Mouse (Mus musculus) neural tube, embryonic 15.5 days (tissue): ENCODE data around the gene Ebpl. TPM values are rescaled to one million over a fixed set of nuclear protein-coding genes. Genes with fewer than 3 reads are reported as not detected.
A peak's percentile ranks its signal among the peaks of the same experiment; 100 is the strongest.

Source experiments
- ATAC-seq: fragments of 200-750 bp; cut with Nextera tagmentation; 2 replicates; pipeline ENCODE4 v1.8.0; 2017; ENCODE audit warnings: mild to moderate bottlenecking, moderate TSS enrichment, moderate library complexity; ENCODE audit not compliant: low FRiP score
- H3K27ac ChIP-seq: fragments of 300-500 bp; sonication (generic); replicated peaks from 2 replicates; pipeline ENCODE4 v1.5.1; 2015; ENCODE audit warnings: mild to moderate bottlenecking, inconsistent platforms
- H3K27me3 ChIP-seq: fragments of 300-500 bp; sonication (generic); replicated peaks from 2 replicates; pipeline ENCODE4 v1.6.1; 2015; ENCODE audit warnings: inconsistent platforms
- H3K36me3 ChIP-seq: fragments of 300-500 bp; sonication (generic); 2 replicates; pipeline ENCODE4 v1.6.1; 2015; ENCODE audit warnings: inconsistent platforms
- H3K4me1 ChIP-seq: fragments of 300-500 bp; sonication (generic); 2 replicates; pipeline ENCODE4 v1.6.1; 2015; ENCODE audit warnings: inconsistent platforms
- H3K4me2 ChIP-seq: fragments of 300-500 bp; sonication (generic); 2 replicates; pipeline ENCODE4 v1.6.1; 2015; ENCODE audit warnings: inconsistent platforms, mild to moderate bottlenecking, moderate library complexity
- H3K4me3 ChIP-seq: fragments of 300-500 bp; sonication (generic); replicated peaks from 2 replicates; pipeline ENCODE4 v1.5.1; 2015; ENCODE audit warnings: mild to moderate bottlenecking, inconsistent platforms
- H3K9ac ChIP-seq: fragments of 300-500 bp; sonication (generic); replicated peaks from 2 replicates; pipeline ENCODE4 v1.6.1; 2015; ENCODE audit warnings: mild to moderate bottlenecking, inconsistent platforms
- H3K9me3 ChIP-seq: fragments of 300-500 bp; sonication (generic); replicated peaks from 2 replicates; pipeline ENCODE4 v1.6.1; 2016; ENCODE audit warnings: inconsistent platforms
- WGBS: fragments of 180-500 bp; shearing (Covaris S2); methylation state at CpG from one replicate; pipeline ENCODE4 v1.1.7; 2015; ENCODE audit warnings: mixed read lengths; 5-methylcytosine and 5-hydroxymethylcytosine counted together
- polyA plus RNA-seq: library from polyadenylated mRNA; unstranded; fragments of >200 nt; fragmentation: Nextera tagmentation; extraction: Ambion mirVana; gene quantifications from 2 replicates; pipeline ENCODE4 v1.2.1, GENCODE M21; 2015

The Ebpl gene
- polyA plus RNA-seq, 1 experiment from 2014 or later, result 12.8 TPM

DNA sequence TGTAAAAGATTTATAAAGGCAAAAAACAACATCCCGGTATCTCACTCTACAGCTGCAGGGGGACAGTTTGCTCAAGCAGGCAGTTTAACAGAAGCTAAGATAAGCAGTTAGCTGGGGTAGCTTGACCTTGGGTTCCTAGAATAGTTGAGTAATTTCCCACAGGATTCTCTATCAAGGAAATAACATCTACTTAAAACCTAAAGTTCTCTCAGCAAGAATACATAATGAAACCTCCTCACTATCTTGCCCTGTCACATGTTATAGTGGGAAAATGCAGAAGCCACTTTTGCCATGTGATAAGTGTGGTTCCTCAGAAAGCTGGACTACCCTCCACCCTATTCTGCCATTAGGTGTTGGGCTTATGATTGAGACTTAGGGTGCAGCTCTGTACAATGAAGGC, 37.5 kb downstream of the Ebpl start:
- peaks cover 5% of the 10 kb centered on the region; the same call in 1 of the 2 replicates for H3K4me1 ChIP-seq
- no peak for ATAC-seq
- H3K4me3 ChIP-seq, result no peak overlapping the region
- H3K4me2 ChIP-seq, result no peak overlapping the region
- no peaks in the 10 kb centered on the region for H3K27me3 ChIP-seq
- no peak overlapping the region for H3K27ac ChIP-seq
- no peak overlapping the region for H3K9ac ChIP-seq
- WGBS, result 95% methylated on average over 1 of the region's 1 CpGs
- no peaks in the 10 kb centered on the region; the same call in 1 of the 2 replicates for H3K9me3 ChIP-seq
- no peaks in the 10 kb centered on the region for H3K36me3 ChIP-seq

DNA sequence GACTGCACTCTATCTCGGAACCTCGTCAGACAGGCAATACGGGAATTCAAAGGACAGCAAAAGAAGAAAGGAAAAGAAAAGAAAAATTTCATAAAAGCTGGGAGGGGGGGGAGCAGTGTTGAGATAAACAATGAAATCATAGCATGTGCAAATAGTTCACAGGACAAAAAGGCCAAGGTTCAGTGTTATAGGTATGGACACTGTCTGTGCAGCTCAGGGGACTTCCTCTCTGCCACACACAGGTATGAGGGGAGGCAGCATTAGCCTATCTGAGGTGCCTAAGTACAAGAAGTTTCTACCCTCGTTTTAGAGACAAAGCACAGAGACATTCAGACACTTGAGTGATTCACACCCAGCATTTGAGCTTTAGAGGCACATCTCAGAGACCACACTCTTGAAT, 39.0 kb downstream of the Ebpl start:
- Histone ChIP-seq H3K36me3 (no peaks in the 10 kb centered on the region), H3K4me2 (no peak overlapping the region), H3K4me3 (no peak overlapping the region), H3K4me1 (no peaks in the 10 kb centered on the region), H3K27ac (no peak overlapping the region), H3K27me3 (no peaks in the 10 kb centered on the region), H3K9ac (no peak overlapping the region), H3K9me3 (no peaks in the 10 kb centered on the region; the same call in 1 of the 2 replicates)
- WGBS, result 94% methylated on average over 4 of the region's 4 CpGs
- no peak for ATAC-seq

DNA sequence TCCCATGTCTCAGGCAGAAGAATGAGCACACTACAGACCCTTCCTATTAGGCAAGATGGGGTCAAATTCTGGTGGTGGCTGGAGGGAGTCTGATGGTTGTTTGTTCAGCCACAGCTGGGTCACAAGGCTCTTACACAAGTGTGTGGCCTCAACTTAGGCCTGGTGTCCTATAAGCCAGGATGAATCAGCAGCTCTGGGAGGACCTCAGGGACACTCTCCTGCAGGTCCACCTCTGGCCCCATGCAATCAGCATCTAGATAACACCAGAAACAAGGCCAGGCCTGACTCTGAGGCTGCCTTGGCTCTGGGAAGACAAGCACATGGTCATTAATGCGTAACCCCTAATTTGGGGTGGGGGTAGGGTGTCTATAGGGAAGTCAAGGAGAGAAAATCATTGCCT, 39.5 kb downstream of the Ebpl start:
- H3K36me3 ChIP-seq, result no peaks in the 10 kb centered on the region
- H3K4me1 ChIP-seq, result no peaks in the 10 kb centered on the region
- 87% methylated on average over 1 of the region's 1 CpGs for WGBS
- H3K9ac ChIP-seq, result no peak overlapping the region
- no peaks in the 10 kb centered on the region for H3K27me3 ChIP-seq
- H3K9me3 ChIP-seq, result no peaks in the 10 kb centered on the region; the same call in 1 of the 2 replicates
- H3K4me2 ChIP-seq, result no peak overlapping the region
- H3K27ac ChIP-seq, result no peak overlapping the region
- H3K4me3 ChIP-seq, result no peak overlapping the region
- ATAC-seq, result no peak

DNA sequence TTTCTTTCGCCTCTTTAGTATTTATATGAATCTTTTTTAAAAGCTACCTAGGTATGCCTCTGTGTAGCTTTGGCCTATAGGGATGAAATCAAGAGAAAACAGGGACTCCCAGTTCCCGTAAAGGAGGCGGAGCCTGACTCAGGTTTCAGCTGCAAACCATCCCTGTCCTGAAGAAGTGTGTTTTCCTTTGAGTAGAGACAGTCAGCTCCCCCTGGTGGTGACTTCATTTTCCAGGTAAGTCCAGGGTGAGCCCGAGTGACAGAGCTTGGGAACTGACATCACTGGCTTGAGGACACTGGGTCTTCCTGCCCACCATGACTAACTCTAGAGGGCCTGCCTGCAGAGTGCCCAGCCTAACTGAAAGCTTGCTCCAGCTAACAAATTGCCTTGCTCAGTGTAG, 43.4 kb downstream of the Ebpl start:
- Histone ChIP-seq H3K4me1 (no peaks in the 10 kb centered on the region), H3K36me3 (no peaks in the 10 kb centered on the region), H3K4me2 (no peak overlapping the region), H3K4me3 (no peak overlapping the region), H3K27me3 (no peaks in the 10 kb centered on the region), H3K9me3 (no peaks in the 10 kb centered on the region), H3K27ac (no peak overlapping the region), H3K9ac (no peak overlapping the region)
- 48% methylated on average over 4 of the region's 4 CpGs for WGBS
- ATAC-seq, result no peak

DNA sequence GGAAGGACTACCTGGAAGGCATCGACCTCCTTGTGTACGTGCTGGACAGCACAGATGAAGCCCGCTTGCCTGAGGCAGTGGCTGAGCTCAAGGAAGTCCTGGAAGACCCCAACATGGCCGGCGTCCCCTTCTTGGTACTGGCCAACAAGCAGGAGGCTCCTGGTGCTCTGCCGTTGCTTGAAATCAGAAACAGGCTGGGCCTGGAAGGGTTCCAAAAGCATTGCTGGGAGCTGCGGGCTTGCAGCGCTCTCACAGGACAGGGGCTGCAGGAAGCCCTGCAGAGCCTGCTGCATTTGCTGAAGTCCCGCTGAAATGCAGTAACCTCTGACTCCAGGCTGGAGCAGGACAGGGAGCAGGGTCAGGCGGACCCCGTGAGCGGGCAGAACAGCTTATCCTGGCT, 49.3 kb downstream of the Ebpl start:
- no peak overlapping the region for H3K27ac ChIP-seq
- H3K9ac ChIP-seq, result no peak overlapping the region
- peaks cover 7% of the 10 kb centered on the region; the same call in 1 of the 2 replicates for H3K4me1 ChIP-seq
- 71% methylated on average over 12 of the region's 12 CpGs for WGBS
- H3K27me3 ChIP-seq, result no peaks in the 10 kb centered on the region
- no peak overlapping the region for H3K4me3 ChIP-seq
- no peak for ATAC-seq
- H3K4me2 ChIP-seq, result no peak overlapping the region
- H3K36me3 ChIP-seq, result no peaks in the 10 kb centered on the region
- no peaks in the 10 kb centered on the region for H3K9me3 ChIP-seq

DNA sequence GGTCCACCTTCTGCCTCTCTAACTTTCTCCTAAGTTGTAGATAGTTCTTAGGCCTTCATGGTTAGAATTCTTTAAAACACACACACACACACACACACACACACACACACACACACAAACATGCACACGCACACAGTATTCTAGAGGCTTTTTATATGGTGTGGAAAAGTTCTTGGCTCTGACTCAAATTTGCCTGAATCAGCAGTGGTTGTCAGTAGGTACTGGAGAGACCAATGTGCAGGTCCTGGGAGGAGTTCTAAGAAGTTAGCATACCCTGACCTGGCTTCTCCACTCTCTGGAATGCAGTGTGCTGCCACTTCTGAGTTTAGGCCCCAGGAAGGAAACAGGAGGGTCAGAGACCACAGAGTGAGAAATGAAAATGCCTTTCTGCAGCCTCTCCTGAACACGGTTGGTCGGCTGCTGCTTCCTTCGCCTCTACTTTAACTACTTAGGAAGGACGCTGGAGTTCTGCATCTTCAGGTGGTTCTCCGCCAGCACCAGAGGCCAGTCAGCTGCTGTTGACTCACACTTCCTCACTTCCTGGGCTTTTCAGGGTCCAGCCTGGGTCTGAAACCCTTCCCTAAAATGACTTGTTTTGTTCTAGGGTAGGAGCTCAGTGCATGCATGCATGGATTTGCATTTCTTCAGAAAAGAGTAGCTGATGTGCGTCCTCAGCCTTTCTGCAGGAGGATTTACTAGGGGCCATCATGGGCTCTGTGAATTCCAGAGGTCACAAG, 50.0 kb downstream of the Ebpl start:
- WGBS, result 83% methylated on average over 7 of the region's 7 CpGs
- no peaks in the 10 kb centered on the region for H3K27me3 ChIP-seq
- no peak overlapping the region for H3K4me3 ChIP-seq
- ATAC-seq, result no peak
- H3K4me1 ChIP-seq, result peaks cover 7% of the 10 kb centered on the region; the same call in 1 of the 2 replicates
- no peak overlapping the region for H3K9ac ChIP-seq
- H3K9me3 ChIP-seq, result no peaks in the 10 kb centered on the region
- H3K36me3 ChIP-seq, result no peaks in the 10 kb centered on the region
- H3K27ac ChIP-seq, result no peak overlapping the region
- H3K4me2 ChIP-seq, result no peak overlapping the region

DNA sequence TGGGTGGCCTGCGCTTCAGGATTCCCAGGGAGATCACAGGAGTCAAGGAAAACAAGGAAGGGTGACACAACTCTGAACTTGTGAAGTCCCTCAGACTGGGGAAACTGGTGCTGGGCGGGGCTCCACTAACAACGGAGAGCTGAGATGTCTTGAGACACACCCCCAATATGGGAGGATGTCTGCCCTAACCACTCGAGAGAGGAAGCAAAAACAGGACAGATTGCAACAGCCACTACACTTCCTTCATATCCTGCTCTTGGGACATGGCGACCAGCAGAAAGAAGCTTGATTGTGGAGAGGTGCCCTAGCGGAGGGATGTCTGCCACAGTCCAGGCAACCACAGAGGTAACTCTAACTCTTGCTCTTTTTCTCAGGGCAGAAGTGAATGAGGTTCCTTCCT, 50.6 kb downstream of the Ebpl start, which contains the start of gene Arl11:
Gene Arl11, plus strand, starts transcription at position 161 of the 400 bp plus-strand sequence.
- no peak within 1 kb of the TSS for H3K9ac ChIP-seq
- no peak within 1 kb of the TSS for H3K27ac ChIP-seq
- WGBS, result 73% methylated on average over 6 of the region's 6 CpGs
- H3K9me3 ChIP-seq, result no peaks in the 10 kb centered on the region
- peaks cover 7% of the 10 kb centered on the region; the same call in 1 of the 2 replicates for H3K4me1 ChIP-seq
- H3K27me3 ChIP-seq, result no peaks in the 10 kb centered on the region
- no peaks in the 10 kb centered on the region for H3K36me3 ChIP-seq
- no peak within 1 kb of the TSS for H3K4me3 ChIP-seq
- H3K4me2 ChIP-seq, result no peak within 1 kb of the TSS
- ATAC-seq, result no peak

DNA sequence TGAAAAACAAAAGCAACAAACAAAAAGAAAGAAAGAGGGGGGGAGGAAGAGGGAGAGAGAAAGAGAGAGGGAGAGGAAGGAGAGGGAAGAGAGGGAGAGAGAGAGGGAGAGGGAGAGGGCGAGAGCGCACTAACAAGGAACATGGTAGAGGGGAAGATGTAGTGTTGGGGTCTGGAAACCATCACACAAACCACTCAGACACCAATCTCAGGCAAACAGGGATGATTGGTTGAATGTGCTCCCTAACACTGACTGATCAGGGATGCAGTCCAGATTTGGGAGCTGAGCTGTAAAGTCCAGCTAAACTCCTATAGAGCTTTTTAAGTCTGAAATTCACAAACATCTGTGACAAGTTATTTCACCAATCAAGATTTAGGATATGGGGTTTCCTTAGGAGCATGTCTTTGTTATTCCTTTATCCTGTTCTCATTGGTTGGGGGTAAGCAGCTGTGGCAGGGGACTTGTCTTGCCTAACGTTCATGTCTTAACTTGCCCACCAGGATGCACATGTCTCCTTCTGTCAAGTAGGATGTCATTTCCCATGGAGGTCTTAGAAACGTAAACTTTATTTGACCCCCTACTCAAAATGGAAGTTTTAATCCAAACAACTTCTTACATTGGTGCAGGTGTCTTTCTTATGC, 56.1 kb downstream of the Ebpl start:
- no peak for ATAC-seq
- H3K4me1 ChIP-seq, result no peaks in the 10 kb centered on the region
- H3K27ac ChIP-seq, result no peak overlapping the region
- H3K9me3 ChIP-seq, result no peaks in the 10 kb centered on the region
- no peak overlapping the region for H3K4me2 ChIP-seq
- 84% methylated on average over 4 of the region's 4 CpGs for WGBS
- H3K9ac ChIP-seq, result no peak overlapping the region
- H3K36me3 ChIP-seq, result no peaks in the 10 kb centered on the region
- H3K4me3 ChIP-seq, result no peak overlapping the region
- H3K27me3 ChIP-seq, result no peaks in the 10 kb centered on the region

DNA sequence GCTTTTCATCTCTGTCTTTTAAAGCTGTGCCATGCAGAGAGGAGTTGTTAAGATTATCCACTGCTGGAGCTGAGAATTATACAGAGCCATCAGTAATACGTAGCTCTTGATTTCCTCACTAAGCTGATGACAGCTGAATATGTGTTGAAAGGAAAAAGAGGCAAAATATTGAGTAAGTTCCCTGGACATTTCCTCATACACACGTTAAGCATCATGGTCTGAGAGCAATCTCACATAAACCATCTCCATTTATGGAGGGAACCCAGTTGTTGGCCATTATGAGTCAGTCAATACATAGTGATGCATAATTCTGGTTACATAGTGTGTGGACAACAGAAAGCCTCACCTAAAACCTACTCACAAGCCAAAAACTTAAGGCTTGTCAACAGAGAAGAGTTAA, 57.8 kb downstream of the Ebpl start:
- Histone ChIP-seq H3K9me3 (no peaks in the 10 kb centered on the region), H3K4me1 (no peaks in the 10 kb centered on the region), H3K4me2 (no peak overlapping the region), H3K27me3 (no peaks in the 10 kb centered on the region), H3K27ac (no peak overlapping the region), H3K9ac (no peak overlapping the region), H3K4me3 (no peak overlapping the region), H3K36me3 (no peaks in the 10 kb centered on the region)
- no peak for ATAC-seq
- WGBS, result 88% methylated on average over 2 of the region's 2 CpGs

DNA sequence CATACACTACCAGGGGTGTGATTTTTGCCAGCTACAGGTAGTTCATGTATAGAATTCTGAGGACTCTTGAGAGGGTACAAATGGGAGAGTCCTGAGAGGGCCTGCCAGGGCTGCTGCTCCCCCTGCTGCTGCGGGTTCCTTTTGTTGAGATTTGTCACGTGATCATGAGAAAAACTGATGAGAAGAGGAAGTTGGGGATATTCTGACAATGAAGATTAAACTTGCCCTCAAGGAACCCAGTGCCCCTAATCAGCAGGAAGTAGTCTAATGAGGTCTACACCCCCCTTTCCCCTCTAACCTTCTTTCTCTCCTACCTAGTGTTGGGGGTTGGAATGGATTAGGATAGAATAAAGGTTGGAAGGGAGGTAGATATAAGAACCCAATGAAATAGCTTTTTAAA, 58.9 kb downstream of the Ebpl start:
- WGBS, result 56% methylated on average over 2 of the region's 2 CpGs
- no peak for ATAC-seq
- no peaks in the 10 kb centered on the region for H3K4me1 ChIP-seq
- no peak overlapping the region for H3K4me3 ChIP-seq
- H3K27me3 ChIP-seq, result no peaks in the 10 kb centered on the region
- H3K9me3 ChIP-seq, result no peaks in the 10 kb centered on the region
- no peak overlapping the region for H3K4me2 ChIP-seq
- H3K36me3 ChIP-seq, result no peaks in the 10 kb centered on the region
- no peak overlapping the region for H3K27ac ChIP-seq
- H3K9ac ChIP-seq, result no peak overlapping the region

DNA sequence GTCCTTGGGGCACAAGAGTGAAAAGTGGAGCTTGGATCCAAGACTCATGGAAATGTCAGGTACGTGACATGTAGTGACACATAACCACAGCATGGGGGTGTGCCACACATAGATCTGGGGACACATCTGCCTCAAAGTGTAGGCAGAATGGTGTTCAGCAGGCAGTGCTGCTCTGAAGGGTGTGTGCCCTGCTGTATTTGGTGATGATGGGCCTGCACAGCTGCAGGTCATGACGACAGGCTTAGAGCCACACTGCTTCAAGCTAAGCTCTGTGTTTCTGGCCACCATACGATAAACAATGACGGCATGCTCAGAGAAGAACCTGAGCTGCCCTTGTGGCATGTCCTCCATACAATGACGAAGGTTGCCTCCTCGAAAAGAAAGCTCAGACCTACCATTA, 60.4 kb downstream of the Ebpl start:
- Histone ChIP-seq H3K4me2 (no peak overlapping the region), H3K27me3 (no peaks in the 10 kb centered on the region), H3K9ac (no peak overlapping the region), H3K9me3 (no peaks in the 10 kb centered on the region), H3K4me1 (no peaks in the 10 kb centered on the region), H3K4me3 (no peak overlapping the region), H3K36me3 (no peaks in the 10 kb centered on the region), H3K27ac (no peak overlapping the region)
- ATAC-seq, result no peak
- 93% methylated on average over 6 of the region's 6 CpGs for WGBS

DNA sequence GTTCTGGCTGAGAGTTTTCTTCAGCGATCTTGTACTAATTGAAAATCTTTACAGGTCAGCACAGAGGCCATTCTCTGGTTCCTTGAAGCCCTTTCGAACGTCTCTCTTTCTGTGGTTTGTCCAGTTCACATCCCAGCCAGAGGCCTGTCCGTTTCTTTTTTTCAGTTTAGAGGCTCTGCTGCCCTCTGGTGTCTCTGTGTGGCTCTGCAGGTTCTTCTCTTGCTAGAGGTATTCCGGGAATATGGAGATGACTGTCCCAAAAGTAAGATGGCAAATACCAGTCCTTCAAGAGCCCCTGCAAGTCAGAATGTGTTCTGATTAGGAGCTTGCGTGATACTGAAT, 65.5 kb downstream of the Ebpl start:
- Histone ChIP-seq H3K36me3 (no peaks in the 10 kb centered on the region), H3K9me3 (no peaks in the 10 kb centered on the region), H3K4me3 (no peak overlapping the region), H3K27ac (no peak overlapping the region), H3K4me2 (peak overlapping the region; percentile 17), H3K9ac (no peak overlapping the region; the same call in 1 of the 2 replicates), H3K27me3 (no peaks in the 10 kb centered on the region), H3K4me1 (no peaks in the 10 kb centered on the region)
- WGBS, result 15% methylated on average over 6 of the region's 6 CpGs
- ATAC-seq, result 0 out of 2 replicates have a peak, but pooled peaks have one; percentile 8
